Mouse (Mus musculus) heart, postnatal 36 days (tissue): ENCODE measurements around the gene Gcm1. TPM values are rescaled to one million over a fixed set of nuclear protein-coding genes. Genes with fewer than 3 reads are reported as not detected.
A peak's percentile ranks its signal among the peaks of the same experiment; 100 is the strongest.

Source experiments
- DNase-seq, 2 experiments: peaks; one replicate each; pipeline ENCODE4 v3.0.0; 2021 to 2022
- intact Hi-C: fragments of 180-260 bp; cut with DNase I; formaldehyde crosslinking; loops from one replicate; pipeline ENCODE4 v1.15.1; 2025
- total RNA-seq, 2 experiments: library from RNA; stranded (reverse); gene quantifications; 2 replicates each; pipeline ENCODE4 v1.2.3; 2021

The Gcm1 gene
- total RNA-seq, 2 experiments from 2014 or later: not detected

DNA sequence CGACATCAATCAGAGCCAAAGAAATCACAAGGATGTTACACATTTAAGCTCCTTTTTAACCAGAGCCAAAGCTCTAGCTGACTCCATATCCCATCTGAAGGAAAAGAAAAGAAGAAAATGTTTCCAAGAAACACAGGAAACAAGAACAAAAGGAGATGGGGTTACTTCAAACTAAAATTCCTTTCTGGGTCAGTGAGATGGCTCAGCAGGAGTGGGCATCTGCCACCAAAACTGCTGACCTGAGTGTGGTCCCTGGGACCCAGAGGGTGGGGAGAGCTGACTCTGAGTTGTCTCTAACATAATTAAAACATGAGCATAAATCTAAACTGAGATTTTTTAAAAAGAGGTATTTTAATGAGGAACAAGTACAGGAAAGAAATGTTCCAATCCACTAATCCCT is 38.2 kb downstream of the Gcm1 start:
- DNase-seq: no peak
- intact Hi-C loops: no loop called here

DNA sequence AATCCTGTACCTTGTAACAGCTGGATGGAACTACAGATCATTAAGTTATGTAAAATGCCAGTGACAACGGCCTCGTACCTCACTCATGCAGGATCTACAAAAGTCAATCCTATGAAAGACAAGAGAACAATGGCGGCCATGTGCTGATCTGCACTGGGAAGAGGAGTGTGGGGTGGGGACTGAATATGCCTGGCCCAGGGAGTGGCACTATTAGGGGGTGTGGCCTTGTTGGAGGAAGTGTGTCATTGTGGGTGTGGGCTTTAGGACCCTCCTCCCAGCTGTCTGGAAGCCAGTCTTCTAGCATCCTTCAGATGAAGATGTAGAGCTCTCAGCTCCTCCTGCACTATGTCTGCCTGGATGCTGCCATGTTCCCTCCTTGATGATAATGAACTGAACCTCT is 38.9 kb downstream of the Gcm1 start:
- intact Hi-C loops: no loop called here
- no peak for DNase-seq

DNA sequence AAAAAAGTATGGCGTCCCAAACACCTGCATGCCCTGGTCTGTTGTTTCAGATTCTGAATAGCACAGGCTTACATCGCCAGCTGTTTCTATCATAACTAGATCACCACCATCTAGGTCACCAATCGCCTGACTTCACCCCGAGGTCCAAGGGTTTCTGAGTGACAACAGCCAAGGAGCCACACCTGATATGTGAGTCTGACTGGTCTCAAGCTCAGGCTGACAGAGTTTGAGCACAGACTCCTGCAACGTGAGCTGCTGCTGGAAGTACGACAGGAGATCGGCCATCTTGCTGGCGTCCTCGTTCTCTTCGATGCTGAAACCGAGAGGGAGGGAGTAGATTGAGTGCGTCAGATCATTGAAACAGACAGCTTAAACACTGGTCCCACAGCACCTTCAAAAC is 44.0 kb downstream of the Gcm1 start:
- intact Hi-C loops: no loop called here
- DNase-seq: no peak

DNA sequence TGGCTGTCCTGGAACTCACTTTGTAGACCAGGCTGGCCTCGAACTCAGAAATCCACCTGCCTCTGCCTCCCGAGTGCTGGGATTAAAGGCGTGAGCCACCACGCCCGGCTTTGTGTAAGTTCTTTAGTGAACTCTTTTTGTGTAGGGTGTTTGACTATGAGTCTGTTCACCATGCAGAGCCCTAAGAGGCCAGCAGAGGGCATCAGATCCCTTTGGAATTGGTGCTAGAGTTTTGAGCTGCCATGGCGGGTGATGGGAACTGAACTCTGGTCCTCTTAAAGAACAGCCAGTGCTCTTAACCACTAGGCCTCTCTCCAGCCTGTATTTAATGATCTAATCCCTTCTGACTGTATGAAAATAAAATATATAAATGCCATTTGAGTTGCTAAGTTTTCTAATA is 44.7 kb downstream of the Gcm1 start:
- intact Hi-C loops: no loop called here
- DNase-seq: no peak

DNA sequence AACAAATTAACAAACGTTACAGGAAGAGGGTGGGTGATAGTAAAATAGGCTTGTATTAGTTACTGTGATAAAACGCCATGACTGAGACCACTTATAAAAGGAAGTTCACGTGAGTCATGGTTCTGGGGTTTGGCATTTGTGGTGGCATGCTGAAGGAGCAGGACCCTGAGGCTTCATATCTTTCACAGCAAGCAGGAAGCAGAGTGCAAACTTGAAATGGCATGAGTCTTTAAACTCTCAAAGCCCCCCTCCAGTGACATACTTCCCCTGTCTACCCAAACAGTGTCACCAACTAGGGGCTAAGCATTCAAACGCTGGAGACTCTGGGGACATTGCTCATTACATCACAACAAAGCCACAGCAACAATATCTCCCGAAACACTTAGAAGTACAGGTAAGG is 49.2 kb downstream of the Gcm1 start:
- intact Hi-C loops: no loop called here
- no peak for DNase-seq

DNA sequence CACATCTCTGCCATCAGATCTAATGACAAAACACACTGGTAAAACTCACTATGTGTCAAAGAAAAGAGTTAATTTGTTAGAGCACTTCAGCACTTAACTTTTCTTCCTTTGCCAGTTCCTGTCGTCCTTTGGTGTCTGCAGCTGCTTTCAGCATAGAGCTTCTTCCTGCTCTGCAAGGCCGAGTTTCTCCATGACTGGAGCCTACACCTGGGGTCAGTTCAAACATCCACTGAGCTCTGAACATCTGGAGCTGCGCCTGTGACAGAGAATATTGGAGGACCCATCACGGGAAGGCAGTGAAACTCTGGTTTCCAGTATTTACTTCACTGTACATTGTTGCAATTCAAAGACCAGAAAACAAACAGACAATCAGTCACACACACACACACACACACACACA is 49.7 kb downstream of the Gcm1 start:
- intact Hi-C loops: no loop called here
- no peak for DNase-seq

DNA sequence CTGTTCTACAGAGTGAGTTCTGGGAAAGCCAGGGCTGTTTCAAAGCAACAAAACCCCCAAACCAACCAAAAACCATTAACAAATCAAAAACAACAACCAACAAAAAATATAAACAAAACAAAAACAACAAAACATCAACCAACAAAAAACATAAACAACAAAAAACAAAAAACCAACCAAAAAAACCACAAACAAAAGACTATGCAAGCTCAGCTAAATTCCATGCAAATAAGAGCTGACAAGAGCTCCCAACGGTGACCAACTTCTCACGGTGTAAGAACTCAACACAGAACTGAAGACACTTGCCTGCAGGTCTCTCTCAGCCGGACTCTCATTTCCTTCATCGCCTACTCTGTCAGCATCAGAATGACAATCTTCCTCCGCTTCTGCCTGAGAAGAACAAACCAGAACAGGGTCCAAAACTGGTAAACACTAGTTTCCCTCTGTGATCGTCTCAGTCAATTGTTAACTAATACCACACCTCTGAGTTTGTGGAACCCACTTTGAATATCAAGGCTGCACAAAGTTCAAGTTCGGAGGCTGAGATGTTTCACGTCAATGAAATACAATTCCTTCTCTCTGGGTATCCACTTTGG is 52.3 kb downstream of the Gcm1 start:
- intact Hi-C loops: no loop called here
- no peak for DNase-seq

DNA sequence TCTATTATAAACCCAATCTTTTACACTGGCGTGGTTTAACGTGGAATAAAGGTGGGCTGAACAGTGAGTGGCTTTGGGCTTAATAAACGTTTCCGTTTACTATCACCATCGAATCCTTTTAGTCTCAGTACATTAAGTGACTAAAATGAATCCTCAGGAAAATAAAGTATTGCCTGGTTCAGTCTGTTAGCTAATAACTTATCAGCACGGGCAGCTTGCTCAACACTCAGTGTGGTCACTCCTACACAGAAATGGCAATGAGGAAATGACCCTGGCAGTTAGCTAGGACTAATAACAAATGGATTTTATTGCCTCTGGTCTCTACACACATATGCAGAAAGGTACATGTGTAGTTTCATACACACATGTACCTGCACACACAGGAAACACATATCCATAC is 53.2 kb downstream of the Gcm1 start:
- no peak for DNase-seq
- intact Hi-C loops: no loop called here

DNA sequence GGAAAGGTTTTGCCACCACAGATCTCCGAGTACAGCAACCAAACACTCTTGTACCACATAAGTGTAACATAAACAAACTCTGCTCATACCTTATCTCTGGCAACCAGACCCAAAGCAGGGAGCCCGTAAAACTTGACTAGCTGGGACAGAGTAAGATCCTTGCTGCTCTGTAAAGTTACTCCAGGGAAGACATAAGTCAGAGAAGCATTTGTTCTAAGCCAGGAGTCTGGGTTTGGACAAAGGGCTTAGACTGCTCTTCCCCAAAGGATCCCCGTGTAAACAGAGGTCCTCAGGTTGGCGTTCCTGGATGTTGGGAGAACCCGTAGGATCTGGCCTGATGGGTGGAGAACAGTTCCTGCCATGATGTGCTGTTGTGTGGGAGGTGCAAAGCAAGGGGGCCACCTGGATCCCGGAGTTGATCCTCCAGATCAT is 53.8 kb downstream of the Gcm1 start:
- intact Hi-C loops: no loop called here
- no peak for DNase-seq

DNA sequence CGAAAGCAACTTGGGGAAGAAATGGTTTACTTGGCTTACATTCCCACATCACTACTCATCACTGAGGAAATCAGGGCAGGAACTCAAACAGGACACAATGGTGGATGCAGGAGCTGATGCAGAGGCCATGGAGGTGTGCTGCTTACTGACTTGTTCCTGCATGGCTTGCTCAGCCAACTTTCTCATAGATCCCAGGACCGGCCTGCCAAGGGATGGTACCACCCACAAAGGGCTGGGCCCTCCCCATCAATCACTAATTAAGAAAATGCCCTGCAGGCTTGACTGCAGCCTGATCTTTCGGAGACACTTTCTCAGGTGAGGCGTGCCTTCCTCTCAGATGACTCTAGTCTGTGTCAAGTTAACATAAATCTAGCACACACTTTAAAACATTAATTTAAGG is 55.1 kb downstream of the Gcm1 start:
- no peak for DNase-seq
- intact Hi-C loops: no loop called here

DNA sequence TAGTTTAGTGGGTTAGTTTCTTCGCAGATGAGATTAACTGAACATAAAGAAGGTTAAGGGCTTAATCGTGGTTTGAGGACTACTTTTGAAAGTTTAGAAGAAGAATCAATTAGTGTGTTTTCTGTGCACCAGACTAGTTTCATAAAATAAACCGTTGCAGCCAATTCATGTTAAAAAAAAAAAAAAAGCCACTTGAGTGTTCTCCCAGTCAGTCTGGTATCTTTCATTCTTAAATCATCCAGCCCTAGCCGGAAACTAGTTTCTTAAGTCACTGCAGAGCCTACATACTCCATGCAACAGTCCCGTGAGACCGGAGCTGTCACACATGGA is 55.8 kb downstream of the Gcm1 start:
- DNase-seq: no peak
- intact Hi-C loops: no loop called here

DNA sequence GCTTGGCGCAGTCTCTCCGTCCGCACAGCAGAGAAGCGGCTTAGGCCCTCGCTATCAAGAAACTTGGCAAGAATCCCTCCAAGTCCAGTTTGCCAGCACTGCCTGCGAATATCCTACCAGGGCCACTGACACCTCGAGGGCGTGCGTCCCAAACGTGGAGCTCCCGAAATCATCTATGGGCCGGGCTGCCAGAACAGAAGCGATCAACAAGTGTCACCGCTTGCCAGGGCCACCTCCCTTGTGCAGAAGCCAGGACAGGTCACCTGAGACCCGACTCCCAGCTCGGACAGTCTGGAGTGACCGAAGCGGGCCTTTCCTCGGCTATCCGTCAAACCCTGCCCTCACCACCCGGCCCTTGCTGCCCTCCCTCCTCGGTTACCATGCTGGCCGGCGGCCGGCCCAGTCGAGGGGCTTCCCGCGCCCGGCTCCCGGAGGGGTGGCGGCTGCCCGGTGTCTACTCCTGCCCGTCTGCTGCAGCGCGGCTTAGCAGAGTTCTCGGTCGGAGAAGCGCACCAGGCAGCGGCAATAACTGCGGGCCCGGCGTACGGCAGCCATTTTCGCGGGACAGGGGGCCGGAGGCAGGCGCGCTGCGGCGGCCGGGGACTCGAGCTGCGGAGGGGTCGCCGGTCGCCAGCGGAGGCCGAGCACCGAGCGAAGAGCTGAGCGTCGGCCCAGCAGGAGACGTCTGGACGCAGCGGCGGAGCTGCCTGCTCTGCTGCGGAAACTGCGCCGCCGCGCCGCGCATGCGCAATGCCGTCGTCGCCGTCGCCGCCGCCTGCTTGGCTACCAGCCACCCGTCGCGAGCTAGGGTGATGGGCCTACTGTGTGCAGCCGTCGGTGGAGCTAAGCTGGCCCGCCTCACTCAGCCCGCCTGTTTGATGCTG is 56.4 kb downstream of the Gcm1 start:
- peak; percentile 87 to 90 for DNase-seq
- intact Hi-C loops: no loop called here

DNA sequence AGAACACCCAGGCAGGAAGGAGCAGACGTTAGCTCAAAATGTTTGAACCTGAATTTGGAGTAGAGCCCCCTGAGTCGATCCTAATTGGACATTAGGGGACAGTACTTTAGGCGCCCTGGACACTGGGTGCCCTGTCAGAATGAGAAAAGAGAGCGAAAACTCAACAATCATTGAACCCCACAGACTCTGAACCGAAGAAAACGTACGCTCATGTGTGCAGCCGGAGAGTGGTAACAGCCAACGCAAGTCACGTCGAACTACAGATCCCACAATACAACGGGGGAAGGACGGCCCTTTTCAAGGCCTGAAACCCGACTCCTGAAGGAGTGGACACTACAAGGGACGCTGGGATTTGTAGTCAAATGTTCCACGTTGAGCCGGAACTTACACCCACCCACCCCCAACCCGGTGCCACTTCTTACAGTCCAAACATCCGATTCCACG is 57.1 kb downstream of the Gcm1 start, which contains the start of the genes Fbxo9 and Ick:
Gene Fbxo9, minus strand, starts transcription at position 270 of the 444 bp plus-strand sequence.
Gene Ick, plus strand, starts transcription at position 397 of the 444 bp plus-strand sequence.
- intact Hi-C loops: no loop called here
- DNase-seq: peak; percentile 81 to 86

DNA sequence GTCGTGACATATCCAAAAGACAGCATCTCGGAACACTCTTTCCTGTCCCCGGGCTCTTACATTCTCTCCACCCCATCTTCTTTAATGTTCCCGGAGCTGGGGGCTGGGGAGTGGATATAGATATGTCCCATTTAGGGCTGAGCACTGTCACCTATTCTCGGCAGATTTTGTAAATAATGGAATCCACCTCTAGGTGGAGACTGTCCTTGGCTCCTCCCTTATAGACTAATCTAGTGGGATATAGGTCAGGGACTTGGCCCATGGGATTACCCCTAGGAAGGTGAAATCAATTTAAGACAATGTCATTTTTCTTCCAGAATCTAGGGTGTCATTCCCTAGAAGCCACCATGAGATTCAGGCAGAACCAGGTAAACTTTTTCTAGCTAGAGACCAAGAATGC is 57.9 kb downstream of the Gcm1 start:
- intact Hi-C loops: loop anchor here (10.0 kb wide), 1 partner anchor 335 kb away; the partner anchor contains the start of genes Cgas, Gm17324 and Mto1
- no peak for DNase-seq

DNA sequence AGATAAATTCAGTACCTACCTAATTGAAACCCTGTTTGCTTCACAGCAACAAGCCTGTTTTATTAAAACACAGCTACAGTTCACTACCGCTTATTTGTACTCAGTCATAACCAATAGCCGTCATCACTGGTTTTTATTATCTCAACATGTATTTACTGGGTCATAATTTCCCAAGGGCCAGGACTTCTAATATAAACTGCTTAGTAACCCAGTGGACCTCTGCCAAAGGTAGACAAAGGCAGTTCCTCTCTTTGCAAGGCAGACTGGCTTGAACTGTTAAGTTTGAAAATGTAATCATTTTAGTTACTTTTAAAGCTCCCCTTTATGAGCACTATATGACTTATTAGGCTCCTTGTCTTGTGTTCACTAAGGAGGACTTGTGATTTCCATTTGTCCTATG is 59.7 kb downstream of the Gcm1 start:
- no peak for DNase-seq
- intact Hi-C loops: loop anchor here (10.0 kb wide), 1 partner anchor 333 kb away; the partner anchor contains the start of genes Cgas, Gm17324 and Mto1

DNA sequence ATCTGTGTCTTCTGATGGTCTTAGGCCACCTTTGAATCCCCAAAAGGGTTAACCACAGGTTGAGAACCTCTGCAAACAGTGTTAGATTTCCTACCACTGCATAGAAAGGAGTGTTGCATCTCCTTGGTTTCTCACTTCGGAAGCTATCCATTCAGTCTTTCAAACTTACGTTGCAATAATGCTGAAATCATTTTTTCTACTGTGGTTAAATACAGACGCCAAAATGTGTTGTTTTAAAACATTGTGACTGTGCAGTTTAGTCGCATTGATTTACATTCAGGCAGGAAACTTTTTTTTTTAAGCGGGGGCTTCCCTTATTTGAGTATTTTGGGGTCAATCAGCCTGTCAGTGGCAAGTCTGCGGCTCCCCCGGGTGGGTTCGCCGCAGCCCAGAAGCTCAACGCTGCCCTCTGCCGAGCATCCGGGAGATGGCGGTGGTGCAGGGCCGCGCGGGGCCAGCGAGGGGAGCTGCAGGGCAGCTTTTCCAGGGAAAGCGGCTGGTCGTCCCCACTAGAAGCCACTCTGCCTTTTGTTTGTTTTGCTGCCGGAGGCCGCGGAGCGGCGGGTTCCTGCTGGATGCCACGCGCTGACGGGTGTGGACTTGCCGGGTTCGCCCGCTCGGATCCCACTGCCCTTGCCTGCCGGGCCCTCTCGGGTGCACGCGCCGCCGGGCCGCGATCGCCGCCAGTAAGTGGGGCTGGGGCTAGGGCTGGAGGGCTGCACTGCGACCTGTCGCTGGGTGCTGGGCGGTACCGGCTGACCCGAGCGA is 61.2 kb downstream of the Gcm1 start:
- peak; percentile 97 for DNase-seq
- intact Hi-C loops: loop anchor here (1.0 to 10.0 kb wide), 4 partner anchors 41 to 332 kb away; partner anchors contain the start of genes Cgas, Gm17324 and Mto1

DNA sequence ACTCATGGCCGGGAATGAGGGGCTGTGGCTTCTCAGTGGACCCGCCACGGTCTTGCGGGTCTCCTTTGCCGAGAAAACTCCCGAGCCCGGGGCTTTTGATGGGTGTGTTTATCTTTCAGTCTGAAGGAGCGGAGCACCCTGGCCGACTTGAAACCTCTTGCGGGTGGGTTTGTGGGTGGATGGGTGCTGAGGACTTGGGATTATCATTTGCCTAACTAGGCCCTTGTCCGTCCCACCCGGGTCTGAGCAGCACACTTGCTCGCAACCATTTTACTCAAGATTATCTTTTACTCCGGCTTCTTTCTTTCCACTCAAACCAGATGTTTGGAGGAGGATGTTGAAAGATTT is 61.8 kb downstream of the Gcm1 start:
- intact Hi-C loops: loop anchor here (1.0 to 10.0 kb wide), 4 partner anchors 41 to 331 kb away; partner anchors contain the start of genes Cgas, Gm17324 and Mto1
- no peak for DNase-seq
